Mouse (Mus musculus) intestine, embryonic 14.5 days (tissue): Measurements from ENCODE around the gene B4galt2. TPM values are rescaled to one million over a fixed set of nuclear protein-coding genes. Genes with fewer than 3 reads are reported as not detected.

Experiments
- ATAC-seq: fragments of 200-750 bp; cut with Nextera tagmentation; replicated peaks from 2 replicates; pipeline ENCODE4 v1.8.0; 2017; ENCODE audit warnings: low read depth, moderate number of reproducible peaks, moderate TSS enrichment, moderate library complexity; ENCODE audit not compliant: low FRiP score, low TSS enrichment
- DNase-seq: peaks from one replicate; pipeline ENCODE4 v3.0.0-alpha.2; 2018; ENCODE audit warnings: low spot score
- H3K27ac ChIP-seq: fragments of 300-500 bp; sonication (generic); 2 replicates; pipeline ENCODE4 v1.5.1; 2014; ENCODE audit warnings: low read depth, mild to moderate bottlenecking, control low read depth
- H3K27me3 ChIP-seq: fragments of 300-500 bp; sonication (generic); replicated peaks from 2 replicates; pipeline ENCODE4 v1.6.1; 2014; ENCODE audit warnings: low read length, control low read depth; ENCODE audit not compliant: control insufficient read depth, insufficient read depth
- H3K36me3 ChIP-seq: fragments of 300-500 bp; sonication (generic); 2 replicates; pipeline ENCODE4 v1.6.1; 2014; ENCODE audit warnings: low read length, control low read depth; ENCODE audit not compliant: control insufficient read depth, insufficient read depth
- H3K4me1 ChIP-seq: fragments of 300-500 bp; sonication (generic); replicated peaks from 2 replicates; pipeline ENCODE4 v1.6.1; 2014; ENCODE audit warnings: low read length, control low read depth, mixed read lengths; ENCODE audit not compliant: control insufficient read depth, insufficient read depth
- H3K4me2 ChIP-seq: fragments of 300-500 bp; sonication (generic); 2 replicates; pipeline ENCODE4 v1.6.1; 2014; ENCODE audit warnings: low read length
- H3K4me3 ChIP-seq: fragments of 300-500 bp; sonication (generic); 2 replicates; pipeline ENCODE4 v1.5.1; 2014; ENCODE audit warnings: low read depth, low read length, control low read depth, mixed read lengths
- H3K9ac ChIP-seq: fragments of 300-500 bp; sonication (generic); 2 replicates; pipeline ENCODE4 v1.6.1; 2014; ENCODE audit warnings: mild to moderate bottlenecking, low read length
- H3K9me3 ChIP-seq: fragments of 300-500 bp; sonication (generic); 2 replicates; pipeline ENCODE4 v1.6.1; 2016; ENCODE audit warnings: low read length, control low read depth; ENCODE audit not compliant: control insufficient read depth
- WGBS: fragments of 180-500 bp; shearing (Covaris S2); extraction: QIAGEN DNeasy Blood & Tissue Kit; methylation state at CpG from one replicate; pipeline ENCODE4 v1.1.7; 2014; 5-methylcytosine and 5-hydroxymethylcytosine counted together
- polyA plus RNA-seq: library from polyadenylated mRNA; unstranded; fragments of >200 nt; fragmentation: Nextera tagmentation; extraction: Ambion mirVana; gene quantifications from 2 replicates; pipeline ENCODE4 v1.2.1, GENCODE M21; 2014

The B4galt2 gene
- polyA plus RNA-seq, 1 experiment from 2014 or later = 30.6 TPM

DNA sequence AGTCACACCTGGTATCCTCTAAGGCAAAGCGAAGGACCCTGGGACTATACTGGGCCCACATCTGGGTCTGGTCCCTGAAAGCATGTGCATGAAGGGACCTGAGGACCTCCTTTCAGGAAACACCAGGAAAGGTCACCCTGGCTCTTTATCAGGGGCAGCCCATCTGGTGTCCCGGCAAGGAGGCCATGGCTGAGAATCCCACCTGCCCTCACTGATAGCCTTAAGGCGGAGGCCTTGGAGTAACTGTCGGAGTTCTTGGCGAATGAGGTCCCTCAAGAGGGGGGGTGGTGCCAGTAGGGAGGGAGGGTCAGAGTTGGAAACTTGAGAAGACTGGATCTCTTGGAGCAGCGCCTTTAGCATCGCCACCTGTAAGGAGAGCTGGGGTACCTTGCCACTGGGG is 11.5 kb downstream of the B4galt2 start:
- H3K4me1 ChIP-seq = peaks cover 8% of the 10 kb centered on the region
- no peak overlapping the region for H3K4me2 ChIP-seq
- H3K27ac ChIP-seq = no peak overlapping the region
- no peak overlapping the region for H3K9ac ChIP-seq
- H3K9me3 ChIP-seq = no peaks in the 10 kb centered on the region
- H3K36me3 ChIP-seq = peaks cover 35% of the 10 kb centered on the region
- WGBS = 60% methylated on average over 7 of the region's 7 CpGs
- ATAC-seq (peak; percentile 4; the same call in 1 of the 2 replicates), DNase-seq (no peak)
- no peaks in the 10 kb centered on the region for H3K27me3 ChIP-seq
- no peak overlapping the region for H3K4me3 ChIP-seq

- no peak for ATAC-seq
- Histone ChIP-seq H3K9ac (no peak overlapping the region), H3K4me1 (peaks cover 13% of the 10 kb centered on the region), H3K4me2 (no peak overlapping the region), H3K27me3 (no peaks in the 10 kb centered on the region), H3K9me3 (no peaks in the 10 kb centered on the region), H3K36me3 (peaks cover 22% of the 10 kb centered on the region), H3K4me3 (no peak overlapping the region), H3K27ac (no peak overlapping the region)
- 60% methylated on average over 1 of the region's 1 CpGs for WGBS
- DNase-seq = no peak
These were observed 12.8 kb downstream of the B4galt2 start for GRCm38 (mm10) chr4:117870437-117870836.

- no peaks in the 10 kb centered on the region for H3K27me3 ChIP-seq
- H3K4me1 ChIP-seq = peaks cover 13% of the 10 kb centered on the region
- ATAC-seq (no peak), DNase-seq (no peak)
- 61% methylated on average over 9 of the region's 9 CpGs for WGBS
- H3K9ac ChIP-seq = no peak overlapping the region
- H3K36me3 ChIP-seq = peaks cover 12% of the 10 kb centered on the region
- no peak overlapping the region for H3K4me3 ChIP-seq
- no peak overlapping the region for H3K4me2 ChIP-seq
- no peaks in the 10 kb centered on the region for H3K9me3 ChIP-seq
- no peak overlapping the region for H3K27ac ChIP-seq
These were observed 14.0 kb downstream of the B4galt2 start for GRCm38 (mm10) chr4:117869317-117869716.

DNA sequence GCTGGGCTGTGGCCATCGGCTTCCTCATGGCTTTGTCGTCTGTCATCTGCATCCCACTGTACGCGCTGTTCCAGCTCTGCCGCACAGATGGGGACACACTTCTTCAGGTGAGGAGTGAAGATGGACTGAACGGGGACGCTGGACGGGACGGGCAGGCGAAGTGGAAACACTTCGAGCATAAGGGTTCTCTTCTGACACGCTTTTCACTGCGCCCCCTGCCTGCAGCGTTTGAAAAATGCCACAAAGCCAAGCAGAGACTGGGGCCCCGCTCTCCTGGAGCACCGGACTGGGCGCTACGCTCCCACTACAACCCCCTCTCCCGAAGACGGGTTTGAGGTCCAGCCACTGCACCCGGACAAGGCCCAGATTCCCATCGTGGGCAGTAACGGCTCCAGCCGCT is 15.5 kb downstream of the B4galt2 start:
- H3K27ac ChIP-seq = no peak overlapping the region
- peak; percentile 87 for DNase-seq
- H3K9ac ChIP-seq = no peak overlapping the region
- no peak overlapping the region for H3K4me3 ChIP-seq
- 21% methylated on average over 24 of the region's 24 CpGs for whole genome bisulfite sequencing
- peaks cover 12% of the 10 kb centered on the region for H3K4me1 ChIP-seq
- no peak overlapping the region for H3K4me2 ChIP-seq
- no peaks in the 10 kb centered on the region for H3K27me3 ChIP-seq
- no peaks in the 10 kb centered on the region for H3K9me3 ChIP-seq
- ATAC-seq = peak; percentile 26; the same call in 1 of the 2 replicates
- peaks cover 10% of the 10 kb centered on the region for H3K36me3 ChIP-seq

- Histone ChIP-seq H3K4me2 (no peak overlapping the region), H3K4me3 (no peak overlapping the region), H3K9ac (no peak overlapping the region), H3K27me3 (no peaks in the 10 kb centered on the region), H3K9me3 (no peaks in the 10 kb centered on the region), H3K36me3 (peaks cover 10% of the 10 kb centered on the region), H3K27ac (no peak overlapping the region), H3K4me1 (peaks cover 5% of the 10 kb centered on the region; the same call in 1 of the 2 replicates)
- ATAC-seq (no peak), DNase-seq (no peak)
- 72% methylated on average over 6 of the region's 6 CpGs for WGBS
These were observed 16.3 kb downstream of the B4galt2 start for GRCm38 (mm10) chr4:117867000-117867399.

- H3K9ac ChIP-seq = no peak overlapping the region
- no peak overlapping the region for H3K27ac ChIP-seq
- no peak overlapping the region for H3K4me3 ChIP-seq
- peaks cover 5% of the 10 kb centered on the region; the same call in 1 of the 2 replicates for H3K4me1 ChIP-seq
- no peak overlapping the region for H3K4me2 ChIP-seq
- 42% methylated on average over 9 of the region's 9 CpGs for WGBS
- ATAC-seq = no peak
- no peaks in the 10 kb centered on the region for H3K27me3 ChIP-seq
- H3K36me3 ChIP-seq = peaks cover 10% of the 10 kb centered on the region
- DNase-seq = no peak
- no peaks in the 10 kb centered on the region for H3K9me3 ChIP-seq
These were observed 17.2 kb downstream of the B4galt2 start for GRCm38 (mm10) chr4:117866083-117866482.

GRCm38 (mm10) chr4:117862823-117863222 is 20.5 kb downstream of the B4galt2 start:
- WGBS = 40% methylated on average over 4 of the region's 4 CpGs
- Histone ChIP-seq H3K4me3 (no peak overlapping the region), H3K4me2 (no peak overlapping the region), H3K9ac (no peak overlapping the region), H3K27ac (no peak overlapping the region), H3K36me3 (peaks cover 11% of the 10 kb centered on the region), H3K4me1 (peaks cover 5% of the 10 kb centered on the region; the same call in 1 of the 2 replicates), H3K9me3 (no peaks in the 10 kb centered on the region), H3K27me3 (no peaks in the 10 kb centered on the region)
- no peak for DNase-seq
- ATAC-seq = no peak

DNA sequence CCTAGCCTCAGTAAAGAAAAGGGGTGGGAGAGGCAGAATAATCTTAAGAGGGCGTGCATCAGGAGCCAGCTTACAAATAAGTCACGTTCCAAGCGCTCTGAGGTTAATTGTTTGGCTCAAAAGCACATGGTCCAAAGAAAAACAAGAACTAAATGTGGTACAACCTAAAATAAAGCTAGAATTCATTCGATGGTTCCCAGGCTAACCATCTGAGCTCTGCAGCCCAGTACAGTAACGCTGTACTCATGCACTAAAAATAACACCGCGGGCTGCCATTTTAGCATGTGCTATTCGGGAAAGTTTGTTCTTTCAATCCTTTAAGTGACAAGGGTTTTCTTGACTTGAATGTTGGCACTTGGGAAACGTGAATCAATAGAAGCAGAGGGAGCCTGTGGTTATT is 22.7 kb downstream of the B4galt2 start:
- Histone ChIP-seq H3K4me1 (no peaks in the 10 kb centered on the region), H3K4me3 (no peak overlapping the region), H3K36me3 (peaks cover 24% of the 10 kb centered on the region), H3K9me3 (no peaks in the 10 kb centered on the region), H3K4me2 (no peak overlapping the region), H3K27ac (no peak overlapping the region), H3K27me3 (no peaks in the 10 kb centered on the region), H3K9ac (no peak overlapping the region)
- ATAC-seq = no peak
- 89% methylated on average over 9 of the region's 9 CpGs for WGBS
- no peak for DNase-seq

GRCm38 (mm10) chr4:117858794-117859193 is 24.5 kb downstream of the B4galt2 start:
- no peaks in the 10 kb centered on the region for H3K9me3 ChIP-seq
- no peak overlapping the region for H3K27ac ChIP-seq
- H3K36me3 ChIP-seq = peaks cover 17% of the 10 kb centered on the region
- H3K4me1 ChIP-seq = no peaks in the 10 kb centered on the region
- no peaks in the 10 kb centered on the region for H3K27me3 ChIP-seq
- 0 out of 2 replicates have a peak, but pooled peaks have one; percentile 20 for ATAC-seq
- no peak overlapping the region for H3K9ac ChIP-seq
- no peak overlapping the region for H3K4me3 ChIP-seq
- no peak overlapping the region for H3K4me2 ChIP-seq
- 74% methylated on average over 3 of the region's 3 CpGs for WGBS
- peak; percentile 72 for DNase-seq
